Mouse (Mus musculus) lung, adult 2 months (tissue): Measurements from ENCODE around the gene Kdm2b. TPM values are rescaled to one million over a fixed set of nuclear protein-coding genes. Genes with fewer than 3 reads are reported as not detected.

Experiments used
- DNase-seq: peaks from one replicate; pipeline ENCODE4 v3.0.0; 2022
- H3K4me1 ChIP-seq: fragments of 200-500 bp; 2 replicates; pipeline ENCODE4 v1.6.1; 2011; ENCODE audit warnings: low read length; ENCODE audit not compliant: control insufficient read depth, insufficient read depth
- H3K4me3 ChIP-seq: fragments of 200-500 bp; replicated peaks from 2 replicates; pipeline ENCODE3; 2011; ENCODE audit warnings: low read depth, mild to moderate bottlenecking, control low read depth, low read length; ENCODE audit errors: extremely low read depth
- CTCF ChIP-seq: fragments of 200-500 bp; IDR thresholded peaks from 2 replicates; pipeline ENCODE4 v1.5.1; 2011; ENCODE audit warnings: mild to moderate bottlenecking, low read length, control low read depth; ENCODE audit not compliant: insufficient read depth
- POLR2A ChIP-seq: fragments of 200-500 bp; IDR thresholded peaks from 2 replicates; pipeline ENCODE4 v1.6.1; 2011; ENCODE audit warnings: low read depth, mild to moderate bottlenecking, control low read depth, low read length, borderline replicate concordance; ENCODE audit errors: extremely low read depth
- WGBS: fragments of 180-500 bp; shearing (Covaris S2); methylation state at CpG from one replicate; pipeline ENCODE4 v1.1.7; 2018; 5-methylcytosine and 5-hydroxymethylcytosine counted together
- polyA plus RNA-seq: library from polyadenylated mRNA; depleted of rRNA; stranded (reverse); fragments of >200 nt; gene quantifications from 2 replicates; pipeline ENCODE4 v1.2.3, GENCODE M21; 2012

Kdm2b gene
- polyA plus RNA-seq, 1 experiment: 20.1 TPM

- Histone ChIP-seq H3K4me3 (no peak overlapping the region), H3K4me1 (peaks cover 21% of the 10 kb centered on the region)
- DNase-seq: peak; percentile 54
- WGBS: 53% methylated on average over 9 of the region's 9 CpGs
- no peak for TF ChIP-seq POLR2A
- TF ChIP-seq CTCF: peak; percentile 54
Observed at GRCm38 (mm10) chr5:123013599-123014315, 24.1 kb upstream of the Kdm2b start.

- no peak for TF ChIP-seq CTCF
- TF ChIP-seq POLR2A: no peak
- DNase-seq: no peak
- Histone ChIP-seq H3K4me3 (no peak overlapping the region), H3K4me1 (peaks cover 10% of the 10 kb centered on the region)
- 92% methylated on average over 9 of the region's 9 CpGs for WGBS
Observed at GRCm38 (mm10) chr5:123011705-123012104, 22.1 kb upstream of the Kdm2b start.

DNA sequence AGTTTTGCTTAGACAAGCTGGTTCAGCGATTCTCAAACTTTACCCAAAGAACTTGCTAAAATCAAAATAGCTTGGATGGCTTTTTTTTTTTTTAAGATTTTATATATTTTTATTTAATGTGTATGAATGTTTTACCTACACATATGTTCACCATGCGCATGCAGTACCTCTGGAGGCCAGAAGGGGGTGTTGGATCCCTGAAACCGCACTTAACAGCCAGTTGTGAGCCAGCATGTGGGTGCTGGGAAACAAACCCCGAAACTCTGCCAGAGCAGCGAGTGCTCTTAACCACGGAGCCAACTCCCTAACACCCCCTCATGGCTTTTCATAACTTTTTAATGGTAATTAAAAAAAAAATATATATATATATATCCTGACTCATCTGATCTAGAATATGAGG is 21.2 kb upstream of the Kdm2b start:
- Histone ChIP-seq H3K4me1 (peaks cover 8% of the 10 kb centered on the region), H3K4me3 (no peak overlapping the region)
- TF ChIP-seq CTCF (0 out of 2 replicates have a peak, but pooled peaks have one; percentile 28), POLR2A (no peak)
- no peak for DNase-seq
- 89% methylated on average over 6 of the region's 6 CpGs for WGBS

DNA sequence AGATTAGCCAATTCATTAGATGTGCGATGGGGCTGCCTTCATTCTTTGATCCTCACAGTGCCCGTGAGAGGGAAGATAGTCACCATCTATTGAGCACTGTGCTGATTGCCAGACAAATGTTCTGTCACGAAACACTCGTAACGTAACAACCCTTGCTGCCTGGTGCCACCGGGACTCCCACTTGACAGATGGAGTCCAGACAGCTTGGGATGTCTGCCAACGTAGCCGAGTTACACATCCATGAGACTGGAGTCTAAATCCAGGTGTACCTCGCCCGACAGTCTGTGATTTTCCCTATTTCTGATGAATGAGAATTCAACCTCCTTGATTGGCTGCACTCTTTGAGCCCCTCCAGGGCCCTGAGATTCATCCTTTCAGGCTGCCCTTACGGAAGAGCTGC is 20.2 kb upstream of the Kdm2b start:
- TF ChIP-seq CTCF: no peak
- no peak for TF ChIP-seq POLR2A
- DNase-seq: no peak
- no peak overlapping the region for H3K4me3 ChIP-seq
- peaks cover 8% of the 10 kb centered on the region for H3K4me1 ChIP-seq
- 59% methylated on average over 11 of the region's 11 CpGs for WGBS

DNA sequence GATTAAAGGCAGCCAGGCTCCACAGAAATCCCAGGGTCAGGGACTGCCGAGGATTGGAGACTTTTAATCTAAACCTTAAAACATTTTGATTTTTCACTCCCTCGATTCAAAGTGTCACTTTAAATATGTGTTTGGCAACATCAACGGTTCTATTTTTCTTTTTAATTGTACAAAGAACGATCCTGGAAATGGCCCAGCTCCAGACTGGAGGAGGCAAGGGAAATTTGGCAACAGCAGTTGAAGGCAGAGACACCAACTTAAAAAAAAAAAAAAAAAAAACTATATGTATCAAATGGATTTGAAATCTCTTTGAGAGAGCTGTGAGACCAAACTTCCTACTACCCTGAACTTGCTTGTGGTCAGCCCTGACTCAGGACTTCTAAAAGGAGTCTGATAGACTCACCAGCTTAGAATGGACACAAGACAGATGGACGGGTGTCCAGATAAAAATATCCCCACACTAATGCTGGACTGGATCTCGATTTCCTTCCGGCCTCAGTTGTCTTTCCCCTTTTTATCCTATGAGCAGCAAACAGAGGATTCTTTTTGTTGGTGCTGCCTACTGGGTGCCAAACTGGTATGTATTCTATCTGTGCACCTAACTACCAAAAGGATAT is 19.4 kb upstream of the Kdm2b start:
- DNase-seq: no peak
- TF ChIP-seq POLR2A (no peak), CTCF (no peak)
- 44% methylated on average over 7 of the region's 7 CpGs for WGBS

DNA sequence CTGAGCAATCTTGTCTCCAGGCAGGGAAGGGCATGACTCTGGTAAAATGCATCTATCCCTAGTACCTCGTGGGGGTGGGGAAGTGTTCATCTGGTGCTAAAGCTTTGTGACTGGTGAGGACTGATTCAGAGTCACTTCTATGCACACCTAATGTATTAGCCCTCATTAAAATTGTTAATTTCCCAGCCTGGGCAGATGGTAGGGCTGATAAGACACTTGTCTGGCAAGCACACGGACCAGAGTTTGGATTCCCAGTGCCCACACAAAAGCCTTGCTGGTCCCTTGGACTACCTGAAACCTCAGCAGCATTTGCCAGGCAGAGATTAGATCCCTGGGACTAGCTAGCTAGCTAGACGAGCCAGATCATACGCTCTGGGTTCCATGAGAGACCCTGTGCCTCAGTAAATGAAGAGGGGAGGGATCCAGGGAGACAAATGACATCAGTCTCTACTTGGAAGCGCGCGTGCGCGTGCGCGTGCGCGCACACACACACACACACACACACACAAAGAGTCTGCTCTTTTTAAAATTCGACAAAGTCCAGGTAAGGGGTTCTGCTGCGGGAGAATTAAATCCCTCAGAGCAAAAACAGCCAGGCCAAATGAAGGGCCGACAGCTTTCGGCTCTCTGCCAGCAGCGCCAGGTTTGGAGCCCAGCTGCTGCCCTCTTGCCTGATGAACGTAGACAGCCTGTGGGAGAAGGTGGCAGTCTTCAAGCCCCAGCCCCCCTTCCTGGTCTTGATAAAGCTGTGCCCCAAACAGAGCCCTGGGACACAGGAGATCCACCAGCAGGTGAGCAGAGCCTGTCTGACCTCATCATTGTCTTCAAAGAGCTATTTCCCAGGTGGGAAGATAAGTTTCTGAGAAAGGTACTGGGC is 16.3 kb upstream of the Kdm2b start:
- Histone ChIP-seq H3K4me1 (no peaks in the 10 kb centered on the region), H3K4me3 (no peak overlapping the region)
- no peak for DNase-seq
- TF ChIP-seq POLR2A (no peak), CTCF (no peak)
- 67% methylated on average over 19 of the region's 19 CpGs for WGBS

More for the DNA sequence above, 19.4 kb upstream of the Kdm2b start:
- no peak overlapping the region for H3K4me3 ChIP-seq
- peaks cover 3% of the 10 kb centered on the region for H3K4me1 ChIP-seq

DNA sequence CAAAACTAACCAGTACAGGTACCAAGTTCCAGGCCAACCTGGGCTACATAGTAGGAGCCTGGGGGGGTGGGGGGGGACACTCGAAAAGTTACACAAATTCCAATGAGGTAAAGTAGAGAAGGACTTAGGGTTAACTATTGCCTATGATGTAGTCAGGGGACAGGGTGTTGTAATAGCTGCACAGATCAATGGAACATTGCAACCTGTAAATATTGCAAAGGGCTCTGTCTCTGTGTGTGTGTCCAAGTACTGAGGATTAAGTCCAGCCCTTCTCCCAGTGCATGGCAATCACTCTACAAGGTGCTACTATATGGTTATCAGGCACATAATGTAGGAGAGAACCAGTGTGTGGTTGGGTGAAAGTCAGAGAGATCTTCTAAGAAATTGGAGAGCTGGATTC is 11.3 kb upstream of the Kdm2b start:
- TF ChIP-seq POLR2A: no peak
- no peak for TF ChIP-seq CTCF
- DNase-seq: no peak

DNA sequence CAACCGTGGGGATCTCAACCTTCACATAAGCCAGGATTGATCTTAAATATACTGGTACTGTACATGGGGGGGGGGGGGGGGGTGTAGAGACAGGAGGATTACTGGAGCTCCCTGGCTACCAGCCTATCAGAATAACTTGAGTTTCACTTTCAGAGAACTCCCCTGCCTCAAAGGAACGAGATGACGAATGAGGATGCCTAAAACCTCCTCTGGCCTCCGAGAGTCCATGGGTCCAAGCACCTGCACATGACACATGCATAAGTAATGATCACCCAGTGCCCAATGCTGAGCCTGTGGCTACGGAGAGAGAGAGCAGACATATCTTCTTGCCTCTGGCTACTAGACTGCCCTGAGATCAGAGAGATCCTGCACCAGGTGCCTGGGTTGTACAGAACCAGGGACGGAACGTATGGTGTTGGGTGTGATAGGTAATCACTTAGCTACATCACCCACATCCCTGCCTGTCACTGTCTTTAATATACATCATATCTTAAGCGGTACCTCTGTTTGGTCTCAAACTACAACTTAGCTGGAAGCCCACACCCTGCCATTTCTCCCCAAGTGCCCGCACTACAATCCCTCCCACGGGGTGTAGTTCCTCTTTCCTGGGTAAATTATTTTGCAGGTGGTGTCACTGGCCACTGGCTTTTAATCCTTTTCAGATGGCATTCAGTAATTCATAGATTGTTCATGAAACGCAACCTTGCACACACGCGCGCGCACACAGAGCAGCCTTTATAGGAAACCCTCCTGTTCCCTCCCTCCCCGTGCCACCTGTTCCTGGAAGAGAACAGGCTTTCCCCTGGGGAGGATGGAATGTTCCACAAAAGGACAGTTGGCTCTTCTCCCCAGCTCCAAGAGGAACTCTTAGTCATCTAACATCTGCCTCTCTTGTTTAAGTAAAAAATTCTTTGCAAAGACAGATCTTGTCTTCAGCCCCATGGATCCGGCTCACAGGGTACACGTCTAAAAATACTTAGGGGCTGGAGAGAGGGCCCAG is 7.9 kb upstream of the Kdm2b start:
- no peaks in the 10 kb centered on the region for H3K4me1 ChIP-seq
- no peak for DNase-seq
- no peak overlapping the region for H3K4me3 ChIP-seq
- TF ChIP-seq CTCF (no peak), POLR2A (no peak)
- WGBS: 84% methylated on average over 18 of the region's 18 CpGs

More for the DNA sequence above, 11.3 kb upstream of the Kdm2b start:
- Histone ChIP-seq H3K4me3 (no peak overlapping the region), H3K4me1 (no peaks in the 10 kb centered on the region)
- 63% methylated on average over 1 of the region's 1 CpGs for WGBS
